Mouse (Mus musculus): Measurements from ENCODE around the gene Hey2.

Hey2 gene

GRCm38 (mm10) chr10:30789521-30789920 lies 53.1 kb downstream of the Hey2 start:
- no peak for DNase-seq

GRCm38 (mm10) chr10:30788340-30788721 lies 54.3 kb downstream of the Hey2 start:
- DNase-seq: no peak

DNA sequence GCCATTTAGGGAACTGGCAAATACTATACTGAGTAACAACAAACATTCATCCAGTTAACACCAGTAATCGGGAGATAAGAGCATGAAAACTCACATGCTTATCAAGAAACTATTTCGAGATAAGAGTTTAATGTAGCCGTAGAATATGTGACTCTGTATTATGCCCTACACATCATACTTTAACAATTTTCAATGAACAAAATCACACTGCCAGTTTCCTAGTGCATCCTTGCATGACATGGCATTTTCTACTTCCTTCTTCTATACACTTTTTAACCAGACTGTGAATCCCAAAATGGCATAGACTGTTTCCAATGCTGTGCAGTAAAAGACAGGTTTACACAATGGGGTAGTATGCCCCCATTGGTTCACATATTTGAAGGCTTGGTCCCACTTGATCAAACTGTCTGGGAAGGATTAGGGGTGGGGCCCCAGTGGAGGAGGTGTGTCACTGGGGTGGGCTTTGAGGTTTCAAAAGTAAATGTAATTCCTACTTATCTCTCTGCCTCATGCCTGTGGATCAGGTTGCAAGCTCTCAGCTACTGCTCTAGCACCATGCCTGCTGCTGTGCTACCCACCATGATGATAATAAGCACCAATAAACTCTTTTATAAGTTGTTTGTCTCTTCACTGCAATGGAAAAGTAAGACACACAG lies 54.8 kb downstream of the Hey2 start:
- DNase-seq: no peak

DNA sequence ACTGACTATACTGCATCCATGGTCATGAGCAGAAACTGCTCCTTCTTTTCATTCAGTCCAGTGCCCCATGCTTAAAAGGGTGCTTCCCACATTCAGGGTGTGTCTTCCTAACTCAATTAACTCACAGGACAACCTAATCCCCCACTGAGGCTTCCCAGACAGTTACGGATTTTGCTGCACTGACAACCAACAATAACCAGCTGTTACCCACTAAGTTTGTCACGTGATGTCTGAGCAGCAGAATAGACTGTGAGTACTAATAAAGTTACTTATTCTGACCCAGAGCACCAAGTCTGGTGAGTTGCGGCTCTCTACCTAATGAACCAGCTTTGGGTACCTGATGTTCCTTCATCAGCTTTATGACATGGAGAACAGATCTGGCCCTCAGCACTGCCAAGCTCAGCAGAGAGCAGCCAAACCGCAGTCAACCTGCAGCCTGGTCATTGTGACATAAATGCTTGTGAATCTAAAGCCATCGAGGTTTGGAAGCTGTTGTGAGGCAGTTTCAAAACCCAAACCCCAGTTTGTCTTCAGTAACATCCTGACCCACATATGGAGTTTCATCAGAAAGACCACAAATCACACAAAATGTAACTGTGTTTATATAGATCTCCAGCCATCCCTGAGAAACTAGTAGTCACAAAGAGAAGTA lies 56.4 kb downstream of the Hey2 start:
- DNase-seq: no peak
